Mouse (Mus musculus): ENCODE measurements around the gene Atxn7l1. TPM values are rescaled to one million over a fixed set of nuclear protein-coding genes. Genes with fewer than 3 reads are reported as not detected.

Atxn7l1 gene
- polyA plus RNA-seq, 1 experiment from 2014 or later, result 25.7 TPM

GRCm38 (mm10) chr12:33394804-33395623 is 247.5 kb downstream of the Atxn7l1 start, which contains the start of gene Efcab10:
Gene Efcab10 (plus strand): TSS chr12:33394854.
- 7% methylated on average over 23 of the region's 24 CpGs for WGBS
- H3K4me3 ChIP-seq (replicated peaks; ENCODE audit: low read length), result peak within 1 kb of the TSS; percentile 33
- H3K4me1 ChIP-seq (replicated peaks; ENCODE audit: control insufficient read depth, insufficient read depth, low read length), result peaks cover 13% of the 10 kb centered on the region; the same call in 1 of the 2 replicates
- H3K36me3 ChIP-seq (replicated peaks; ENCODE audit: control insufficient read depth, insufficient read depth), result no peaks in the 10 kb centered on the region
- ATAC-seq (ENCODE audit: low FRiP score), result peak; percentile 87
- H3K27me3 ChIP-seq (ENCODE audit: control insufficient read depth, insufficient read depth, low read length), result no peaks in the 10 kb centered on the region
- H3K9ac ChIP-seq, result peak within 1 kb of the TSS; percentile 62
- H3K4me2 ChIP-seq (replicated peaks), result peak within 1 kb of the TSS; percentile 62
- no peaks in the 10 kb centered on the region for H3K9me3 ChIP-seq (ENCODE audit: control insufficient read depth, low read length)
- H3K27ac ChIP-seq, result peak within 1 kb of the TSS; percentile 78
- peak; percentile 65 for DNase-seq (ENCODE audit: low spot score)

GRCm38 (mm10) chr12:33403265-33403693 is 255.8 kb downstream of the Atxn7l1 start:
- Histone ChIP-seq H3K9ac (no peak overlapping the region), H3K27me3 (ENCODE audit: control insufficient read depth, insufficient read depth, low read length) (no peaks in the 10 kb centered on the region), H3K27ac (no peak overlapping the region), H3K36me3 (replicated peaks; ENCODE audit: control insufficient read depth, insufficient read depth) (no peaks in the 10 kb centered on the region), H3K4me3 (replicated peaks; ENCODE audit: low read length) (no peak overlapping the region), H3K4me2 (replicated peaks) (no peak overlapping the region), H3K9me3 (ENCODE audit: control insufficient read depth, low read length) (no peaks in the 10 kb centered on the region), H3K4me1 (replicated peaks; ENCODE audit: control insufficient read depth, insufficient read depth, low read length) (peaks cover 7% of the 10 kb centered on the region; the same call in 1 of the 2 replicates)
- no peak for DNase-seq (ENCODE audit: low spot score)
- WGBS, result 63% methylated on average over 7 of the region's 7 CpGs
- no peak for ATAC-seq (ENCODE audit: low FRiP score)

GRCm38 (mm10) chr12:33404996-33405395 is 257.5 kb downstream of the Atxn7l1 start:
- no peaks in the 10 kb centered on the region for H3K36me3 ChIP-seq (replicated peaks; ENCODE audit: control insufficient read depth, insufficient read depth)
- DNase-seq (ENCODE audit: low spot score), result peak; percentile 25
- H3K27me3 ChIP-seq (ENCODE audit: control insufficient read depth, insufficient read depth, low read length), result no peaks in the 10 kb centered on the region
- no peak overlapping the region for H3K4me3 ChIP-seq (replicated peaks; ENCODE audit: low read length)
- ATAC-seq (ENCODE audit: low FRiP score), result peak; percentile 51; the same call in 1 of the 2 replicates
- no peaks in the 10 kb centered on the region for H3K9me3 ChIP-seq (ENCODE audit: control insufficient read depth, low read length)
- no peak overlapping the region for H3K4me2 ChIP-seq (replicated peaks)
- no peak overlapping the region for H3K9ac ChIP-seq
- peak overlapping the region; percentile 77 for H3K27ac ChIP-seq
- 52% methylated on average over 5 of the region's 5 CpGs for WGBS
- H3K4me1 ChIP-seq (replicated peaks; ENCODE audit: control insufficient read depth, insufficient read depth, low read length), result peaks cover 7% of the 10 kb centered on the region; the same call in 1 of the 2 replicates

- Histone ChIP-seq H3K27me3 (ENCODE audit: control insufficient read depth, insufficient read depth, low read length) (no peaks in the 10 kb centered on the region), H3K4me3 (replicated peaks; ENCODE audit: low read length) (no peak overlapping the region), H3K4me2 (replicated peaks) (no peak overlapping the region), H3K36me3 (replicated peaks; ENCODE audit: control insufficient read depth, insufficient read depth) (no peaks in the 10 kb centered on the region), H3K9me3 (ENCODE audit: control insufficient read depth, low read length) (no peaks in the 10 kb centered on the region), H3K9ac (no peak overlapping the region), H3K4me1 (replicated peaks; ENCODE audit: control insufficient read depth, insufficient read depth, low read length) (peaks cover 7% of the 10 kb centered on the region; the same call in 1 of the 2 replicates), H3K27ac (peak overlapping the region; percentile 77)
- DNase-seq (ENCODE audit: low spot score) (peak; percentile 25), ATAC-seq (ENCODE audit: low FRiP score) (peak; percentile 68)
- WGBS, result 37% methylated on average over 6 of the region's 6 CpGs
These were observed 258.0 kb downstream of the Atxn7l1 start for GRCm38 (mm10) chr12:33405398-33406026.

GRCm38 (mm10) chr12:33411580-33412151 is 264.2 kb downstream of the Atxn7l1 start:
- Histone ChIP-seq H3K9ac (no peak overlapping the region), H3K4me2 (replicated peaks) (no peak overlapping the region), H3K4me1 (replicated peaks; ENCODE audit: control insufficient read depth, insufficient read depth, low read length) (no peaks in the 10 kb centered on the region), H3K27me3 (ENCODE audit: control insufficient read depth, insufficient read depth, low read length) (no peaks in the 10 kb centered on the region), H3K27ac (no peak overlapping the region), H3K4me3 (replicated peaks; ENCODE audit: low read length) (no peak overlapping the region), H3K36me3 (replicated peaks; ENCODE audit: control insufficient read depth, insufficient read depth) (no peaks in the 10 kb centered on the region), H3K9me3 (ENCODE audit: control insufficient read depth, low read length) (no peaks in the 10 kb centered on the region)
- WGBS, result 56% methylated on average over 6 of the region's 6 CpGs
- ATAC-seq (ENCODE audit: low FRiP score), result no peak
- DNase-seq (ENCODE audit: low spot score), result peak; percentile 32

Other genes starting within 250 kb of the Atxn7l1 start
- gene Sypl, start 193.8 kb upstream of the Atxn7l1 start, polyA plus RNA-seq (2014; fragmentation: Nextera tagmentation; extraction: Ambion mirVana), result 50.1 and 50.7 TPM in 2 replicates
- 0.32 and 0.61 TPM in 2 replicates for gene Cdhr3, start 54.8 kb upstream of the Atxn7l1 start, polyA plus RNA-seq (2014; fragmentation: Nextera tagmentation; extraction: Ambion mirVana)
- gene Efcab10, start 247.2 kb downstream of the Atxn7l1 start, polyA plus RNA-seq (2014; fragmentation: Nextera tagmentation; extraction: Ambion mirVana), result 4.3 and 5.9 TPM in 2 replicates